Mouse (Mus musculus): Measurements from ENCODE around the gene Mtf2.

DNA sequence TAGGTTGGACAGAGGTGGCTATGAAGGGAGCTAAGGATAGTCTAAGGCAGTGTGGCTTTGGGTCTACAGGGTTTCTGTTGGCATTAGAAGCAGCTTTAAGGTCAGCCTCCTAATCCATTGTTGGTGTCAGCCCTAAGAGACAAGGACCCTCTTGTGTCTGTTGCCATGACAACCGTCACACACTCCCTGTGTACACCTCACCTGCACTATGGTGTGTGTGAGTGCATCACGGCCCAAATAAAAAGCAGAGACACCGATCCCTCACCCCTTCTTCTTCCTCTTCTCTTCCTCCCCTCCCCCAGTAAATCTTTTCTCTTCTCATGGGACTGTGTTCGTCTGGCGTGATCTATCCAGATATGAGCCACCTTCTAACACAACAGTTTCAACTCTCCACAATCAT is 23.4 kb upstream of the Mtf2 start:
- no peak for TF ChIP-seq CTCF (IDR thresholded peaks at IDR 0.05; ENCODE audit: borderline replicate concordance, insufficient read depth, low read depth, low read length)
- TF ChIP-seq POLR2A (IDR thresholded peaks at IDR 0.05; ENCODE audit: borderline replicate concordance, insufficient read depth, low read length): no peak

Data from cerebellum, adult 2 months (tissue).